Mouse (Mus musculus) G1E (cell line): Measurements from ENCODE around the gene Maml3. TPM values are rescaled to one million over a fixed set of nuclear protein-coding genes. Genes with fewer than 3 reads are reported as not detected.
A peak's percentile ranks its signal among the peaks of the same experiment; 100 is the strongest.

ENCODE experiments used
- ATAC-seq: 2 replicates; pipeline ENCODE4 v1.8.0; 2016; ENCODE audit warnings: mild to moderate bottlenecking; ENCODE audit not compliant: insufficient number of reproducible peaks, poor library complexity, low FRiP score, severe bottlenecking; ENCODE audit errors: extremely low read depth
- DNase-seq: peaks from one replicate; pipeline ENCODE4 v3.0.0; 2012; ENCODE audit warnings: low spot score
- H3K27me3 ChIP-seq: 2 replicates; pipeline ENCODE4 v1.6.1; 2012; ENCODE audit warnings: mild to moderate bottlenecking, low read length, inconsistent platforms; ENCODE audit not compliant: insufficient read depth
- H3K36me3 ChIP-seq: replicated peaks from 2 replicates; pipeline ENCODE3; 2012; ENCODE audit warnings: mild to moderate bottlenecking, inconsistent platforms
- H3K4me1 ChIP-seq: 2 replicates; pipeline ENCODE4 v1.6.1; 2012; ENCODE audit warnings: low read depth, low read length, inconsistent platforms, mixed read lengths; ENCODE audit not compliant: insufficient read depth
- H3K4me3 ChIP-seq: 2 replicates; pipeline ENCODE4 v1.5.1; 2012; ENCODE audit warnings: low read depth, mild to moderate bottlenecking, inconsistent platforms, low read length, moderate library complexity, mixed read lengths
- H3K9me3 ChIP-seq: replicated peaks from 2 replicates; pipeline ENCODE4 v1.6.1; 2012; ENCODE audit warnings: inconsistent platforms
- CTCF ChIP-seq: IDR thresholded peaks from 2 replicates; pipeline ENCODE4 v1.5.1; 2012; ENCODE audit warnings: low read depth, low read length, inconsistent platforms, mixed read lengths
- GATA1 ChIP-seq: IDR thresholded peaks from 2 replicates; pipeline ENCODE4 v1.6.1; 2012; ENCODE audit warnings: borderline replicate concordance, low read length, inconsistent platforms, mixed read lengths
- GATA2 ChIP-seq: IDR thresholded peaks from 2 replicates; pipeline ENCODE4 v1.6.1; 2012; ENCODE audit warnings: low read depth, low read length, inconsistent platforms, borderline replicate concordance
- POLR2AphosphoS5 ChIP-seq: IDR thresholded peaks from 2 replicates; pipeline ENCODE4 v1.6.1; 2012; ENCODE audit warnings: low read depth, low read length, inconsistent platforms; ENCODE audit not compliant: insufficient replicate concordance
- TAL1 ChIP-seq: conservative IDR thresholded peaks from 2 replicates; pipeline ENCODE4 v1.6.1; 2012; ENCODE audit warnings: low read depth, low read length, inconsistent platforms, mixed read lengths
- polyA plus RNA-seq: library from polyadenylated mRNA; stranded (reverse); fragments of >175 nt; gene quantifications from 2 replicates; pipeline ENCODE4 v1.2.3, GENCODE M21; 2012
- total RNA-seq, 2 experiments: library from RNA; stranded (forward) in 1 of 2; stranded (reverse) in 1 of 2; fragments of 200-1000 nt in 1 of 2; fragments of >200 nt in 1 of 2; fragmentation: Nextera tagmentation in 1 of 2; gene quantifications; 2 replicates each; pipeline ENCODE4 v1.2.3; 2014 to 2017

Maml3 gene
- total and polyA plus RNA-seq, 3 experiments = 0.01 to 0.49 TPM; not detected in 1

DNA sequence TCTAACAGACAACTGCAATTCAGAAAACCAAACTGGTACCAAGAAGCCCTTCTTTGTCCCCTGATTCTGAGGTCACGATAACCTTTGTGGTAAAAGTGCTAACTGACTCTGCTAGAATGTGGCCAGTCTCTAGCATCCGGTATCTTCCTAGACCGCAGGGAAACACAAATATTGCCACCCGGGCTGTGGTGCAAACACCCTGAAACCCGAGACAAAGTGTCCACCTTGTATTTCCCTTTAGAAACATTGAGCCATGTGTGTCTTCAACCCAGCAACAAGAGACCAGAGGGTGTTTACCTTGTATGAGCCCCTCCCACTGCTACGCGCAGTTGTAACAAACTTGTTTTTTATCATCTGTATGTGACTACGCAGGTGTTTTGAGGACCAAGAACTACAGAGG, 359.7 kb downstream of the Maml3 start:
- no peak for DNase-seq
- Histone ChIP-seq H3K4me1 (peaks cover 23% of the 10 kb centered on the region), H3K36me3 (no peaks in the 10 kb centered on the region), H3K9me3 (no peaks in the 10 kb centered on the region), H3K27me3 (no peaks in the 10 kb centered on the region; the same call in 1 of the 2 replicates), H3K4me3 (no peak overlapping the region)
- 0 out of 2 replicates have a peak, but pooled peaks have one; percentile 12 for ATAC-seq
- TF ChIP-seq CTCF = no peak
- no peak for TF ChIP-seq POLR2AphosphoS5
- TF ChIP-seq GATA1 = no peak
- TF ChIP-seq GATA2 = no peak
- TF ChIP-seq TAL1 = no peak

DNA sequence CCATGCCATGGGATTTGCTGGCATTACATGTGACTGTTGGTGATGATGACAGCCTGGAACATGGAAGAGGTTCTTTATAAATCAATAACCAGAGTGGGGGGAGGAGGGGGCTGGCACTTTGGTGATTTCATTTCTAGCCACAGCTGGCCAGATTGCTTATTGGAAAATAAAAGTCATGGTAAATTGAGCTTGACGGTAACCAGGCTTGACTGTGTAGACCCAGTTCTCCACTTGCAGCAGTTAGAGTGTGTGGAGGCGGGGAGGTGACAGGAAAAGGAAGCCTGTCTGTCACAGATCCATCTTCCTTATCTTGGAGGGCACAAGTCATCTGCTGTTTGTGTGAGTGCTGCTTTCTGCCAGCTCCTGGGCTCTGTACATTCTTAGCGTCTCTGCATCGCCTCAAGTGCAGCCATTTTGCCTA, 360.5 kb downstream of the Maml3 start:
- Histone ChIP-seq H3K36me3 (no peaks in the 10 kb centered on the region), H3K27me3 (peaks cover 1% of the 10 kb centered on the region; the same call in 1 of the 2 replicates), H3K9me3 (no peaks in the 10 kb centered on the region), H3K4me3 (no peak overlapping the region), H3K4me1 (peaks cover 19% of the 10 kb centered on the region)
- peak; percentile 30 for DNase-seq
- ATAC-seq = peak; percentile 95
- TF ChIP-seq GATA1 (no peak), GATA2 (no peak), CTCF (no peak), TAL1 (0 out of 2 replicates have a peak, but pooled peaks have one; percentile 36), POLR2AphosphoS5 (no peak)

DNA sequence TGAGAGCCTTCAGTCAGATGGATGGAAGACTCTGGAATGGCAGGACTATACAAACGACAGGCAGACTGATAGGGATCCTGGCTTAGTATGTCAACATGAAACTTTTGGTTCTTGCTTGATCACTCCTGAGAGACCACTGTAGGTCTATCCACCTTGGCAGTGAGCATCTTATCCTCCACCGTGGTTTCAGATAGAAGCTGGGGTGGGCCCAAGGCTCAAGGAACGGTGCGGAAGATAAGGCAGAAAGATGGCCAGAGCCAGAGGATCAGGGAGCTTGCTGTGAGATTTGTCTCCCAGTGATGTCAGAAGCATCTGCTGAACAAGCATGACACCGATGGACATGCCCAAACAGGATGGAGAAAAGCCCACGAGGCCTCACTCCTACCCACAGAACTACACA, 362.5 kb downstream of the Maml3 start:
- H3K36me3 ChIP-seq = no peaks in the 10 kb centered on the region
- no peak for DNase-seq
- no peak for ATAC-seq

DNA sequence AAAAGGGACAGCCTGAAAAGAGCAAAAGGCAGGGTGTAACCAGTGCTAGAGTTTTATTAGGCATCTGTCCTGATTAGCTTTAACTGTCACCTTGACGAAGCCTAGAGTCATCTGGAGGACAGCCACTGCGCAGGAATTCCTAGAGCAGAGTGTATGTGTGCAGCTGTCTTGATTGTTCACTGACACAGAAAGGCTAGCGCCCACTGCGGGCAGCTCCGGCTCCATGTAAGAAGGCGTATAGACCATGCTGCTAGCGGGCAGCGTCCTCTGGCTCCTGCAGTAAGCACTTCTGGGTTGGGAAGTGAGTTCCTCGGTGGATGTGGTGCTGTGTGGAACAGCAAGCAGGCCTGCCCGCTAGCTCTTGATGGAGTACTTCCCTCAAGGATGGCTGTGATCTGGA, 363.1 kb downstream of the Maml3 start:
- no peak for TF ChIP-seq GATA2
- TF ChIP-seq TAL1 = no peak
- DNase-seq = no peak
- Histone ChIP-seq H3K27me3 (peaks cover 14% of the 10 kb centered on the region; the same call in 1 of the 2 replicates), H3K4me1 (peaks cover 23% of the 10 kb centered on the region), H3K9me3 (no peaks in the 10 kb centered on the region), H3K36me3 (no peaks in the 10 kb centered on the region), H3K4me3 (no peak overlapping the region)
- ATAC-seq = no peak

More for the DNA sequence above, 362.5 kb downstream of the Maml3 start:
- TF ChIP-seq CTCF = no peak
- TF ChIP-seq POLR2AphosphoS5 = no peak
- no peak for TF ChIP-seq TAL1
- TF ChIP-seq GATA1 = no peak
- no peak for TF ChIP-seq GATA2
- no peaks in the 10 kb centered on the region for H3K9me3 ChIP-seq
- peaks cover 23% of the 10 kb centered on the region for H3K4me1 ChIP-seq
- H3K4me3 ChIP-seq = no peak overlapping the region
- peaks cover 13% of the 10 kb centered on the region; the same call in 1 of the 2 replicates for H3K27me3 ChIP-seq

DNA sequence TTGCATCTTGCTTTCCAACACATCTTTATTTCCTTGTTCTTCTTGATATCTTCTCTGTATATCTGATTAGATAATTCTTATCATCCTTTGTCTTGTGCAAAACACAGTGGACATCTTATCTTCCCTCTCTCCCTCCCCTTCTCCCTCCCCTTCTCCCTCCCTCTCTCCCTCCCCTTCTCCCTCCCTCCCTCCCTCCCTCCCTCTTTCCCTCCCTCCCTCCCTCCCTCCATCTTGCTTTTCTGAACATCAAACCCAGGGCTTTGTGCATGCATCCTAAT, 365.1 kb downstream of the Maml3 start:
- no peak overlapping the region for H3K4me3 ChIP-seq
- no peak for ATAC-seq
- peaks cover 17% of the 10 kb centered on the region for H3K4me1 ChIP-seq
- no peak for DNase-seq
- H3K36me3 ChIP-seq = no peaks in the 10 kb centered on the region
- peaks cover 14% of the 10 kb centered on the region; the same call in 1 of the 2 replicates for H3K27me3 ChIP-seq
- TF ChIP-seq POLR2AphosphoS5 (no peak), TAL1 (no peak), CTCF (no peak), GATA2 (no peak), GATA1 (no peak)
- no peaks in the 10 kb centered on the region for H3K9me3 ChIP-seq

DNA sequence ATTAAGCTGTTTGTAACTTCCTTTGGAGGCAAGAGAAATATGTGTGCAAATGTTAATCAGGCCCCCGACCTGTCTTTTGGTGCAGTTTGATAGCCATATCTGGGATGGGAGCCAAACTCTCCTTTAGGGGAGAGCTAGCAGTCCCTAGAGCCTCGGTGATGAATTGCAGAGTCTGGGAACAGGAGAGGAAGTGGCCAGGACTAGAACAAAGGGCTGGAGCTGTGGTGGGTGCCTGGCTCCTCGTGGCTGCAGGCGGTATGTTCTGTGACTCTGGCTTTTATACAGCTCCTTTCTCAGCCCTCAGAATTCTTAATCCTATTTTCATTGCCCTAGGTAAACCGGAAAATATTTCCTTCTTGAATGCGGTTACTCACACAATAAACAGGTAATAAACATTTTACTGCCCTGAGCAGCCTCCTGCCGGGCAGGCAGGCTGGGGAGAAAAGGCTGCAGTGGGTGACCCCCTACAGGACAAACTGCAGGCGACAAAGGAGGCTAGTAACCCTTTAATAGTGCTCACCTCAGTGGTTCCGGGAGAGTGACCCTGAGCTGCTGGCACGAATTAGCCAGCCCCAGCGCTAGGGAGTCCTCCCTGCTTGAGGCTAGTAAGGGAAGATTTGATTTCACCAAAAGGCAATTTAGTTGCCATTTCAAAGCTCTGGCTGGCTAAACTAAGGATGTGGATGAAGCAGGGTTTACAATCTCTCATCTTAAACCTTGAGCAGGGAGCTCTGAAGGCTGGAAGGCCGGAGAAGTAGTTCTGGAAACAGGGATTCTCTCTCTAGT, 365.6 kb downstream of the Maml3 start:
- ATAC-seq (peak; percentile 54; the same call in 1 of the 2 replicates), DNase-seq (peak; percentile 63)
- H3K4me1 ChIP-seq = peaks cover 14% of the 10 kb centered on the region
- H3K27me3 ChIP-seq = peaks cover 14% of the 10 kb centered on the region; the same call in 1 of the 2 replicates
- H3K36me3 ChIP-seq = no peaks in the 10 kb centered on the region
- no peaks in the 10 kb centered on the region for H3K9me3 ChIP-seq
- no peak for TF ChIP-seq TAL1
- no peak for TF ChIP-seq POLR2AphosphoS5
- no peak for TF ChIP-seq GATA1
- no peak for TF ChIP-seq CTCF
- no peak for TF ChIP-seq GATA2
- H3K4me3 ChIP-seq = no peak overlapping the region
